Mouse (Mus musculus) lung, adult 2 months (tissue): ENCODE data around the gene Dusp27. TPM values are rescaled to one million over a fixed set of nuclear protein-coding genes. Genes with fewer than 3 reads are reported as not detected.

Experiments used
- DNase-seq: peaks from one replicate; pipeline ENCODE4 v3.0.0; 2022
- H3K4me1 ChIP-seq: fragments of 200-500 bp; 2 replicates; pipeline ENCODE4 v1.6.1; 2011; ENCODE audit warnings: low read length; ENCODE audit not compliant: control insufficient read depth, insufficient read depth
- H3K4me3 ChIP-seq: fragments of 200-500 bp; replicated peaks from 2 replicates; pipeline ENCODE3; 2011; ENCODE audit warnings: low read depth, mild to moderate bottlenecking, control low read depth, low read length; ENCODE audit errors: extremely low read depth
- CTCF ChIP-seq: fragments of 200-500 bp; IDR thresholded peaks from 2 replicates; pipeline ENCODE4 v1.5.1; 2011; ENCODE audit warnings: mild to moderate bottlenecking, low read length, control low read depth; ENCODE audit not compliant: insufficient read depth
- POLR2A ChIP-seq: fragments of 200-500 bp; IDR thresholded peaks from 2 replicates; pipeline ENCODE4 v1.6.1; 2011; ENCODE audit warnings: low read depth, mild to moderate bottlenecking, control low read depth, low read length, borderline replicate concordance; ENCODE audit errors: extremely low read depth
- WGBS: fragments of 180-500 bp; shearing (Covaris S2); methylation state at CpG from one replicate; pipeline ENCODE4 v1.1.7; 2018; 5-methylcytosine and 5-hydroxymethylcytosine counted together
- polyA plus RNA-seq: library from polyadenylated mRNA; depleted of rRNA; stranded (reverse); fragments of >200 nt; gene quantifications from 2 replicates; pipeline ENCODE4 v1.2.3, GENCODE M21; 2012

Gene Dusp27
- polyA plus RNA-seq, 1 experiment = 0.69 TPM

DNA sequence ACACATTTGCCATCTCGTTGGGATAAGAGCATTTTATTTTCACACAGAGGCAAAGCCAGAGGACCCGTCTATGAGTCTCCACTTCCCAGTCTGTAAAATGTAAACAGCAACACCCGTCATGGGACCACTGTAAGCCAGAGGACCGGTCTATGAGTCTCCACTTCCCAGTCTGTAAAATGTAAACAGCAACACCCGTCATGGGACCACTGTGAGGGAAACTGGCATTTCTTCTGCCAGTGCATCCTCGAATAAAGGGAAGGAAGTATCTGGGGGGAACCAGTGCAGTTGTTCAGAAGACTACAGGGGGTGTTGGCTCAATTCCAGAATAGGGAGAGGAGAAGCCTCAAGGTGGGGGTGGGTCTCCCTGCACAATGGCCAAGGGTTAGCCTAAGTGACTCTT lies 22.3 kb downstream of the Dusp27 start:
- no peak for TF ChIP-seq POLR2A
- no peak for TF ChIP-seq CTCF
- Histone ChIP-seq H3K4me1 (no peaks in the 10 kb centered on the region), H3K4me3 (no peak overlapping the region)
- WGBS = 28% methylated on average over 6 of the region's 6 CpGs
- no peak for DNase-seq

DNA sequence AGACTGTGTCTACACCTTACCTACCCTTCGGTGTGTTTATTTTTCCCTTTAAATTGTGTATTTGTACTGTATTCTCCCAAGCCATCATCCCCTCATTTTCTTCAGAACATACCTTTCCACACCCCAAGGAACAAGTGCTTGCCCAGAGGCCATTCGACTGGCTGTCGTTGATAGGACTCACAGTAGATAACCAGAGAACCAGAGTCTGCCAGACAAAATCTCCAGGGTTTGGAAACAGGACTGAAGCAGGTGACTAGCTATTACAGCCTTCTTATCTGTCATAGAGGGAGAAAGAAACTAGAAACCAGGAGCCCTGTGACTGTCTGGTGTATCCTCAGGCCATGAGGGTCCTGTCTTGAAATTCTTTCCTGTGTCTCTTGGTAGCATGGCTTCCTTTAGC lies 22.9 kb downstream of the Dusp27 start:
- H3K4me1 ChIP-seq = no peaks in the 10 kb centered on the region
- 87% methylated on average over 3 of the region's 3 CpGs for WGBS
- no peak for DNase-seq
- TF ChIP-seq POLR2A (no peak), CTCF (no peak)
- no peak overlapping the region for H3K4me3 ChIP-seq

DNA sequence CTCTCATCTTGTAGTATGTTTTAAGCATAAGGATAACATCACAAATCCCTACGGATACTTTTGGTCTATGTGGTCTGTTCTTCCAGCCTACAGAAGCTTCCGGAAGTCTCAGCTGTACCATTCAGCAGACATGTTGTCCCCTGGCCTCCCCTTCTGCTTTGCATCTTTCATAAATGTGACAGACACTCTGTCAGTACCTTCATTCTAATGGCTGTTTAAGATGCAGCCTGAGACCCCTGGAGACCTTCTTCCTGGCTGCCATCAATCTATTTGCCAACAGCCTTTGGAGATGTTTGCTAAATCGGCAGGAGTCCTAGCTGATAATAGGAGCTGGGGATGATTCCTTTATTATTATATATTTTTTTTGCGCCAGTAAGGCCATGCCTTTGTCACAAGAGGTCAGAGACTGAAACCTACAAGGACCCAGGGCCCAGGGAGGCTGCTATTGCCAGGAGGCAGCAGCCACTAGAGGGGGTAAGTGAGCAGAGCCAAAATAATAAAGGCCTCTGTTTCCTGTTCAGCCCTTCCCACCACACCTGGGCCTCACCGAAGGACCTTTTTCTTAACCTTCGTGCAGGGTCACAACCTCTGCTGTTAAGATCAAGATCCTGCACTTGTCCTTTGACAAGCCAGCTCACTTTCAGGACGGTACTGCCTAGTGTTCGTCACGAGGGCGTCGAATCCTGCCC lies 24.7 kb downstream of the Dusp27 start:
- TF ChIP-seq POLR2A = no peak
- TF ChIP-seq CTCF = peak; percentile 52
- WGBS = 67% methylated on average over 11 of the region's 11 CpGs
- no peak for DNase-seq
- no peak overlapping the region for H3K4me3 ChIP-seq
- no peaks in the 10 kb centered on the region for H3K4me1 ChIP-seq

DNA sequence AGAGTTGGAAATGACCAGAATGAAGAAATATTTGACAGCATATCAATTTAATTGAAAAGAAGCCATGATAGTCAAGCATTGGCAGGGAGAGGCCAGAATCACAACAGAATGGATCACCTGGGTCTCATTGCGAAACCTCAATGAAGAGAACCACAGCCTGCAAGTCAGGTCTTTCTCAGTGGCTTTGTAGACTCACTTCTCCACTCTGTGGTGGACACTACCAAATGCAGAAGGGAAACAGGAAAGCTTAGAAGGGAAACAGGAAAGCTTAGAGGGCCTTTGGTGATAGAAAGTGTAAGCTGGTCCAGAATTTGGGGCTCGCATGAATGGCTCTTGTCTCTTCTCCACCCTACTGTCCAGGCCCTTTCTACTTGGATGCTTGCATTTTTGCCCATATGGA lies 29.6 kb downstream of the Dusp27 start:
- no peak overlapping the region for H3K4me3 ChIP-seq
- 89% methylated on average over 2 of the region's 2 CpGs for WGBS
- TF ChIP-seq CTCF = no peak
- no peak for TF ChIP-seq POLR2A

DNA sequence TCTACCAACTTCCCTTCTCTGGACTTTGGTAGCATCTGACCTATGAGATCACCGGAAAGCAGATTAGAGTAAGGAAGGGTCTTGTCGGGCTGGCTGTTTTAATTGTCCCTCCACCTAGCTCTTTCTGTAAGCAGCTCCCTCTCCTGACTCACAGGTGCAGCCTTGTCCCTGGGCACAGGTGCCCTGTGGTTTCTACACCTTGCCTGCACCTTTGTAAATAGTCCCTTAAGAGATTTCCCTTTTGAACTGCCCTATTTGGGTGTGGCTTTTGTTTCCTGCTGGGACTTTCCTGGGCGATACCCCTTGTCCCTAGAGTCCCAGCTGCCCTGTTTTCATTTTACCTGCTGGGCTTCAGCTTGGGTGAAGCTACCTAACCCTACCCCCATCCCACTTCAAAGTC lies 33.3 kb downstream of the Dusp27 start:
- no peak for DNase-seq
- no peak overlapping the region for H3K4me3 ChIP-seq
- WGBS = 69% methylated on average over 3 of the region's 3 CpGs
- H3K4me1 ChIP-seq = no peaks in the 10 kb centered on the region
- TF ChIP-seq POLR2A (no peak), CTCF (no peak)

More for the DNA sequence above, 29.6 kb downstream of the Dusp27 start:
- no peaks in the 10 kb centered on the region for H3K4me1 ChIP-seq
- DNase-seq = no peak

DNA sequence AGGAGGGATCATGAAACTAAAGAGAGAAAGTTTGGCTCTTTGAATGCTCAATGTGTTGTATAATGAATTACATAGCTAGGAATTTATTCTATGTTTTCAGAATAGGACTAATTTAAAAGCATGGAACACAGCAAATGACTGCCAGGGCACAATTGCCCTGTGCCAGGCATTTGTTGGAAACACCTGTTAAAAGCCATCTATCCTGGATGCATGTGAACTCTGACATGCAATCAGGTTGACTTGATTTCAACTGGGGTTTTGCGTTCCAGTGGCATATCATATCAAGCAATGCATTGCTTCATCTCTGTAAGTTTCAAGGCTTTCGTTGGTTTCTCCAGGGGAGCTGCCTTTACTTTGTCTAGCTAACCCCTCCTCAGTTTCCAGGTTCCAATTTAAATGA lies 37.4 kb downstream of the Dusp27 start:
- WGBS = 70% methylated on average over 2 of the region's 2 CpGs
- Histone ChIP-seq H3K4me1 (no peaks in the 10 kb centered on the region), H3K4me3 (no peak overlapping the region)
- DNase-seq = no peak
- TF ChIP-seq POLR2A = no peak
- TF ChIP-seq CTCF = no peak

DNA sequence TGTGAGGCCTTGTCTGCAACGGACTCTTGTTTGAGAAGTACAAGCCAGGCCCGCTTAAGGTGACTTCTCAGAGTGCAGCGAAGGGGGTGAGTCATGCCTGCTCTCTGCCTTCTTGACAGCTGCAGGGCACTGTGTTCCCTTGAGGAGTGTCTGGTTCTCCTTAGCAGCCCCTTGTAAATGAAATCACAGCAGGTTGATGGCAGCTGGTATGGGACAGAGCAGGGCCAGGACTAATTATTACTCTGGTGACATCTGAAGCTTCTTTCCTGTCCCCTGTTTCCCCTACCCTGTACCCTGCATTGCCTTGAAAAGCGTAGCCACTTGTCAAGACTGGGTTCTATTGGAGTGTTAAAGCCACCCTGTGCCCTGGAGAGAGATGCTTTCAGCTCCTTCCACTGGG lies 38.0 kb downstream of the Dusp27 start:
- DNase-seq = no peak
- 56% methylated on average over 4 of the region's 4 CpGs for WGBS
- no peaks in the 10 kb centered on the region for H3K4me1 ChIP-seq
- TF ChIP-seq POLR2A (no peak), CTCF (no peak)
- no peak overlapping the region for H3K4me3 ChIP-seq

DNA sequence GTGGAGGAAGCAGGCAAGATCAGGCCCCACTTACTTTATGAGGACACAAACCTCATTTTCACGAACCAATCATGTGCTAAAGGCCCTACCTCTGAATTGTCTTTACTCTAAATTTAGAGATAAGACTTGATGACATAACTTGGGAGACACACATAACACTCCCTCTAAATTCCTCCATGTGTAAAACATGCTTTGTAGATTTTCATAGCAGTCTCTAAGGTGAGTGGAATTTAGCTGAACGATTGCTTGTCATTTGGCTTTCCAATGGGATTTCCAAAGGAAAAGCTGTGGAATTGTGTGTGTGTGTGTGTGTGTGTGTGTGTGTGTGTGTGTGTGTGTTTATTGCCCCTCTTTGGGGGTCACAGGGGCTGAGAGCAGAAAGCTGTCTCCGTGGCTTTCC lies 38.4 kb downstream of the Dusp27 start:
- DNase-seq = no peak
- TF ChIP-seq CTCF (no peak), POLR2A (no peak)
- Histone ChIP-seq H3K4me3 (no peak overlapping the region), H3K4me1 (no peaks in the 10 kb centered on the region)
- WGBS = 59% methylated on average over 3 of the region's 3 CpGs

DNA sequence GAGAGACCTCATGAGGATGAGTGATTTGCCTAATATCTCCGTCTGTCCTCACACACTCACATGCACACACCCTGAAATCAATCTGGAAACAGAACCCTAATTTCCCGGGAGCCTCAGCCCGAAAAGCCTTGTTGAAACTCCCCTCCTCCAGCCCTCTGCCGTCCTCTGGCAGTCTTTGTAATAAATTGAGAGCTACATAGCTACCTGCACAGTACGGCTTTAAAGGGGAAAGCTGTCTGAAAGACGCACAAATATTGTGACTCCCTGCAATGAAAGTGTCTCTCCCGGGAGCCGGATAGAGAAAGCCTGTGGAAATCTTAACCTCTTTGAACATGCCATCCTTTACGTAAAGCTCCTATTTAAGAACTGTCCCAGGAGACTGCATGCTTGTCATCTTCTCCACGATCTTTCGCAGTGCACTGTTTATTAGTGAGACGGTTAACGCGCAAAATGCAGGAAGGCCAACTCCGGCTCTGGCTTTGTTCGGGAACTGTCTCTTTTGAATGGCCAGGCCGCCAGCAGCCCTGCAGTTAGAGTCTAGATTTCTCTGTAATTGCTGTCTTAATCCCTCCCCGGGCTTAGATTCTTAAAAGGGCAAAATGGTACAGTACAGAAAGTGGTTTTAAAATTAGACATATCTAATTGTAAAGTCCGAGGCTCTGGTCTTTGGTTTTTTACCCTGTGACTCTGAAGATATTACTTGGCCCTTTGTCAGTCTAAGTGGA lies 39.1 kb downstream of the Dusp27 start:
- WGBS = 82% methylated on average over 19 of the region's 19 CpGs
- Histone ChIP-seq H3K4me3 (no peak overlapping the region), H3K4me1 (no peaks in the 10 kb centered on the region)
- DNase-seq = no peak
- TF ChIP-seq CTCF (no peak), POLR2A (no peak)

DNA sequence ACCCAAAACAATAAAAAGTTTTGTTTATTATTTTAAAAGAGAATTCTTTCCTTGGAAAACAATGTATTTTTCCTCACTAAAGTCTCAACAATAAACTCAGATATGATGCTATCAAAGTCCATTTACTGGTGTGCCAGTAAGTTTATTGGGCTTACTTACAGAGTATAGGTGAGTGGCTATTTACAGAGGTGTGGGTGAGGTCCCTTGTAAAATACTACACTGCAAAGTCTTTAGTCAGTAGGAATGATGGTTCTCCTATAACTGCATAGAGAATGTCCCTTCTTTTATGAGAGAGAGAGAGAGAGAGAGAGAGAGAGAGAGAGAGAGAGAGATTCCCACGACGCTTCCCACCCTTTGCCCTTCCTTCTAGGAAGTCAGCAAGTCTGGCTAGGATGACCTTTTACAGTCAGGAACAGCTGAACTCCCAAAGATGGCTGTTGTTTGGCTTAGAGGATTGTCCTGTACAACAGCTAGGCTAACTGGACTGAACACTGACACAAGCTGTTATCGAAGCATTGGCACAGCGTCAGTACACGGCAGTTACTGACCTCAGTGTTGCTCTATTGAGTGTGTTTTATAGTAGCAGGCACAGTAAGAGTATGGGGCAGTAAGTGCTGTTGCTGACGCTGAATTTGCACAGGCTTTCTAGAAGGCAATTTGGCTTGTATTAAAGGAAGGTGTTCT lies 50.5 kb downstream of the Dusp27 start:
- Histone ChIP-seq H3K4me1 (no peaks in the 10 kb centered on the region), H3K4me3 (no peak overlapping the region)
- 52% methylated on average over 6 of the region's 6 CpGs for WGBS
- TF ChIP-seq CTCF = no peak
- no peak for TF ChIP-seq POLR2A
- no peak for DNase-seq

DNA sequence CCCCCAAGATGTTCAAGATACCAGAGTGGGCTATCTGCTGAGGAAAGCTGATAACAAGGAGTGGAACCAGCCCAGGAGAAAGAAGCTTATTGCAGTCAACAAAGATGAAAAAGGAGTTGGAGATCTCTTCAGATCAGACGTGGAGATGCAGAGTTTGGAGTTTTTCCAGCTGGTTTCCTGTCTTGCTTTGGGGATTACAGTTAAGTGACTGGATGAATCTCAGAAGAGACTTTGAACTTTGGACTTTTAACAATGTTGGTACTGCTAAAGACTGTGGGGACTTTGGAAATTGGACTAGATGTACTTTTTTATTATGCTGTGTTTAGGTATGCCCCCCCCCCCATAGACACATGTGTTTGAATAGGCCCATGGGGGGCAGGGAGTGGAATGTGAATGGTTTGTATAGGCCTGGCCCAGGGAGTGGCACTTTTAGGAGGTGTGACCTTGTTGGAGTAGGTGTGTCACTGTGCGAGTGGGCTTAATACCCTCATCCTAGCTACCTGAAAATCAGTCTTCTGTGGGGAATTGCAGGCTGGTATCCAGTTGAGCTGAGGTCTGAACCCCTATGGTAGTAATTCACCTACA lies 59.8 kb downstream of the Dusp27 start:
- TF ChIP-seq CTCF (no peak), POLR2A (no peak)
- H3K4me3 ChIP-seq = no peak overlapping the region
- H3K4me1 ChIP-seq = peaks cover 2% of the 10 kb centered on the region; the same call in 1 of the 2 replicates
- no peak for DNase-seq
- WGBS = 60% methylated on average over 2 of the region's 2 CpGs
